Mouse (Mus musculus): ENCODE measurements at regions not wholly inside any gene's neighbourhood (a gene's known extent, or its start where the extent isn't known, plus 50 kb on each side); places are given as distances from the start of the nearest gene placed in this dataset.
A peak's percentile ranks its signal among the peaks of the same experiment; 100 is the strongest.
"Not testable (repeated sequence)": the region's sequence is repeated elsewhere in the genome, so short reads cannot be mapped to it uniquely, and the experiment has no call there.

DNA sequence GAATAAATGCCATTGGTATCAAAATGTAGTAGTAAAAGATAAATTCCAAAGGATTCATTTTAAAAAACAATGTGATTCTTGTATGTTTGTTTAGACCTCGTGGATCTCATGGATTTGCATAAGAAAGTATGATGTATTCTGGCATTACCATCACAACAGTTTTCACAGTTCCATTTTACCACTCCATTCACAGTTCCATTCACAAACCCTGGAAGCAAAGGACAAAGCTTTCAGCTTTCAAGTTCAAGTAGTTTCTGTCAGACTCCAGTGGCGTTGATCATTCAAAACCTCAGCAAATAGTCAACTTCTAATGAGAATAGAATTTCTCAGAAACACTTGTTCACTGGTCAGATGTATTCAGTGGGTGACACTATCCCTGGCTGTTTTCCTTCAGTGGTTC lies 1157.9 kb upstream of the Cntn5 start:
- DNase-seq = no peak

DNA sequence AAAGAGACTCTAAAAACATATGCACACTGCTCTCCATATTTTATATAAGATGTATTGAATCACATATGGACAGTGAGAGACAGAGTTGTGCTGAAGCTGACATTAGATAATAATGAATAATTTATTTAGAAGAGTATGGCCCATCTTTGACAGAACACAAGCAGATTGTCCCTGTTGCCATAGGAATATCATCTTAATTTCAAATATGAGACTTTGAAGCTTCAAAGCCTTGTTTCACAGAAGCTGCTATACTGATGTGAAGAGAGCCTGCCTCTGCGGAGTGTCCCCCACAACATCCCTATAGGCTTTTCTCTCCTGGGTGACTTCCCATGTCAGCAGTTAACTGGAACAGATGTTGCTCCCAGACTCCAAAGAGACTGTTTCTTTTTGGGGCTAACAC lies 1147.9 kb upstream of the Cntn5 start:
- no peak for DNase-seq

DNA sequence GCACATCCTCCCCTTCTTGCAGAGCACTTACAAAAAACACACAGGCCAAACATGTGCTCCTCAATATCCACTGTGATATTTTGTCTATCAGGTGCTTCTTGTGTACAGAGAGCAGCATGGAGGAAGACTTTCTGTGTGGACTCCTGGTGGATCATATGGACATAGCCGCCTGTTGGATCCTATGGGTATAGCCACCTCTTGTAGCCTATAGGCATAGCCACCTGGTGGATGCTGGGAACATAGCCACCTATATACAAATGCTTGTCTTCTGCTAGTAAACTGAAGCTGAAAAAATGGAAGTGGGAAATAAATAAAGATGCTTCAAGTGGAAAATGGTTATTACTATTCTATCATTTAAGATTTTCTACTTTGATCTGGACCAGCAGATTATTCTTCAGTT lies 1111.4 kb upstream of the Cntn5 start:
- no peak for DNase-seq

DNA sequence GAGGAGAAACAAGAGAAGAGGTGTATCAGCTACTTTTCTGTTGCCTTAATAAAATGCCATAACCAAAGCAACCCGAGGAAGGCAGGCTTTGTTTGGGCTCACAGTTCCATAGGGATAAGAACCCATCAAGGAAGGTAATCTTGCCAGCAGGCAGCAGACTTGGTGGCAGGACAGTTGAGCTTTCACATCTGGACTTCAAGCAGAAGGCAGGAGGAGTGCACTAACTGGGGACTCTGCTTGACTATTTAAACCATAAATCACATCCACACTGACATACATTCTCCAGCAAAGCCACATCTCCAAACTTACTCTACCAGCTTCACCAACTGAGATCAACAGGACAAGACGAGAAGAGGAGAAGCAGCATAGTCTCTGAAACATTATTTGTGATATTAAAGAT lies 1094.0 kb upstream of the Cntn5 start:
- DNase-seq = no peak

DNA sequence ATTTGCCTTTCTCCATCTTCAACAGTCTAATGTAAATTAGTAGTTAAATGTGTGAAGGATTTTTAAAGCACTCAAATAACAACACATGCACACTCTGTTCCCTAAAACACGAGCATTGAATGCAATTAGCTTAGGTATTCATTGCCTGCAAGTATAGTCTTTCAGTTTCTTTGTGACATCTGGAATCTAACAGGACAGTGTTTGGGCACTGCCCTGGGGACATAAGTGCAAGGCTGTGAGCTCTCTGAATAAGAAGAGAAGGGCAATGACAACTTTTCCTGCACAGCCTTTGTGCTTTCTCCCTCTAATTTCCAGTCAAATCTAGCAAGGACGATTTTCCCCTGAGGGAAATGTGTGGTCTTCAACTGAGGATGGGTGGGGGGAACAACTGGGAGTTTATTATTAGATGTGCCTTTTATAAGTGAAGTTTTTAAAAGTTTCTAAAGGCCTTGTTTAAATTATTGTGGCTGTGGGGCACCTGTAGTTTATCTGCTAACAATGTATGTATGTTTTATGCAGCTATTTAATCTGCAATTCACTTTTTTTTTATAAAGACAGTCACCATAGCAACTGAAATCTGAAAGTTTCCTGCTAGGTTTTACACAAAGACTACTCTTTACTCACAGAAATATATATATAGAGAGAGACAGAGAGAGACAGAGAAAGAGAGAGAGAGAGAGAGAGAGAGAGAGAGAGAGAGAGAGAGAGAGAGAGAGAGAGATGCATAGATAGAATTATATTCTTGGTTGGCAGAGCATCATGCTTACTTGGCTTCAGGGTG lies 1077.7 kb upstream of the Cntn5 start:
- DNase-seq = no peak

DNA sequence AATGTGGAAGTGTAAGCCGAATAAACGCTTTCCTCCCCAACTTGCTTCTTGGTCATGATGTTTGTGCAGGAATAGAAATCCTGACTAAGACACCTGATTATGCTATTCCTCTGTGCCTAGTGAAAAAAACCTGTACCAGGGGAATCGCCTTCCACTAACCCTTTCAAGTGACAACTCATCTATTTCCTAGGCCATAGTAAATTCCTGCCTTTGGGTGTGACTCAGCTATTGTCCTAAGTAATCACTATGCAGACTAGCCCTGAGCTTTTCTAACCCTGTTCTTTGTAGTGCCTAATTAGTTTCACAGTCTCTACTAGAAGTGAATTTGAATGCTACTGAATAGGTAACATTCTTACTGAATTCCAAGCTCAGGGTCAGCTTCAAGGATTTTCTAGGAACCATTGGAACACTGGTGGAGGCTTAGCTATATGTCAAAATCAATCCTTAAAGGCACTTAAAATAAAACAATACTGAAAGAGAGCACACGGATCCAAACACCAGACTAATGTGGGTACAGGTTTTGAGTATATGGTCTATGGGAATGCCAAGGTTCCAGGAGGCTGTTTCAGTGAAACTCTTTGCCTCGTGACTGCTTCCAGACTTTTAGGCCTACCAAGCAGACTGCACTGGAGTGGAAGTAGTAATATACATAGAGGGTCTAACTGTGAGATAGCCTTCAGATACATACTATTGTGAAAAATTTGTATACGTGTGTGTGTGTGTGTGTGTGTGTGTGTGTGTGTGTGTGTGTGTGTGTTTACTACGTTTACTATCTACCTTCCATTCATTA lies 1036.3 kb upstream of the Cntn5 start:
- DNase-seq = not testable (repeated sequence)

DNA sequence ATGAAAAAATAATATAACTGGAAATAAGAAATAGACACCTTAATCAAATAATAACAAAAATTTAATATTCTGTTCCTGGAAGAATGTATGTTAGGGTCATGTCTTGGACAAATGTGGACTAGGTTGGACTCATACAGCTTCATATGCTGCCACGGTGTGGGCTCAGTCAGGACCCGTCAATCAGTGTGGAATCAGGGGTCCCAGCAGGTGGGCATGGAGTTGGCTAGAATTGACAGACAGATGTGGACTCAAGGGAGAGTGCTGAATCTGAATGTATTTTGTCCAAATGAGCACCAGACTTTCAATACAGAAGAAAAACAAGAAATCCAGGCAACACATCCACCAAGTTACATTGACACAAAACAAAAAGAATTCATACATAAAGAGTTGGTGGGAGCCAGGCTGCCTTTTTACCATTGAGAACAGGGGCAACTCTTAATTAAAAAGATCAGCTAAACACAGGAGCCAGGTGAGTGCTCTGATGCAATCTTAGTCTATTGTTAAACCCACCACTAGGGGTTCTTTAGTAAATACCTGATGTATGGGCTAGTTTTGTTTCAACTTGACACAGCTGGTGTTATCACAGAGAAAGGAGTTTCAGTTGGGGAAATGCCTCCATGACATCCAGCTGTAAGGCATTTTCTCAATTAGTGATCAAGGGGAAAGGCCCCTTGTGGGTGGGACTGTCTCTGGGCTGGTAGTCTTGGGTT lies 1035.4 kb upstream of the Cntn5 start:
- DNase-seq = no peak

DNA sequence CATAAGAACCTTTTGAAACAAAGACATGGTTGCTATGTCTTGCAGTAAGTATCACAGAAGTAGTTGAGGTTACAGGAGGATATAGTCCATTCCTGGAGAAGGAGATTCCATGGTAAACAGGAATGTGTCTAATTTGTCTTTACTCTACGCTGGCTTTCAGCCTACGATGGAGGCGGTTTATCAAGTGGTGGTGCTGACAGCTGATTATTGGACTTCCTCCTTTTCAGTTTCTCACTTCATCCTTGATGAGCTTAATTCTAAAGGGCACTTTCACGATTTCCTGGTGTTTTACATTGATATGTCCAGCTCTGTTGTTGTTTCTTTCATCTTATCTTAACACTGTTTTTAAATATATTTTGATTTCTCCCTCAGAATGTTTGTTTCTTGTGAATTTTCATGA lies 1020.9 kb upstream of the Cntn5 start:
- no peak for DNase-seq

DNA sequence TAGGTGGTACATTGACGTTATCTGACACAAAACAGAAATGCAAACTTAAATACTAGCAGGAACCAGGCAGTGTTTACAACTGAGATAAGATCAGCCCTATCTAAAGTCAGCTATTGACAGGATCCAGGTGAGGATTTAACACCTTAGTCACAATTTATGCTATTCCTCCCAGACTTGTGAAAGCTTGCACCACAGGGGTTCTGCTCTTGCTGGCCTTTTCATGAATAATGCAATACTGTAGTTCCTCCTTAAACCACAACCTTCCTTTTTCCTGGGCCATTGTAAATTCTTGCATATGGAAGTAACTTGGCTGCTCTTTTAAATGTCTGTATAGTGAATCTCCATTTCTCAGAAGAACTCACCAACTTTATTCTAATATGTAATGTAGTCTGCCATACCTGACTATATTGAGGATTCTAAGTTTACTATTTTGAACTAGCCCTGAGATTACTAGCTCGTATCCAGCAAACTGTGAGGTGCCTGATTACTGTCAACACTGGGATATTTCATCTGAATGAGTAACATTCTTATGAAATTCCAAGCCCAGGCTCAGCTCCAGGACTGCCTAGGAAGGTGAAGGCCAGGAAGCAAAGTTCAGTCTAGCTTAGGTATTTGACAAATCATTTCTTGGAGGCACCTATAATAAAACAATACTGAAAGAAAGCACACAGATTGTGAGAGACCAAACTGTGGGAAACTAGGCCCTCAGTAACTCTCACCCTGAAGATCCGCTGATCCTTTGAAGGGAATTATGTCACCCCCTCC lies 1019.2 kb upstream of the Cntn5 start:
- peak; percentile 4 for DNase-seq

DNA sequence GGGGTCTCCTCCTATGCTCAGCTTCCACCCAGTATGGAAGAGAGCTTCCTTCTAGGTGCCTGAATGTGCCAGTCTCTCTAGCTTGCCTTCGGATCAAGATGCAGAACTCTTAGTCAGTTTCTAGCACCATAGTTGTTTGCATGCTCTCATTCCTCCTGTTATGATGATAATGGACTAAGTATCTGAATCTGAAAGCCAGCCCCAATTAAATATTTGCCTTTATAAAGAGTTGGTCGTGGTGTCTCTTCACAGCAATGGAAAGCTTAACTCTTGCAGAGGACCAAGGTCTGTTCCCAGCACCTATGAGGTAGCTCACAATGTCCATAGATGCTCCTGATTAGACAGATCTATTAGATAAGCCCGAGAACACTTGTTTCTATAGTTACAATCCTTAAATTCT lies 1015.7 kb upstream of the Cntn5 start:
- DNase-seq = no peak

DNA sequence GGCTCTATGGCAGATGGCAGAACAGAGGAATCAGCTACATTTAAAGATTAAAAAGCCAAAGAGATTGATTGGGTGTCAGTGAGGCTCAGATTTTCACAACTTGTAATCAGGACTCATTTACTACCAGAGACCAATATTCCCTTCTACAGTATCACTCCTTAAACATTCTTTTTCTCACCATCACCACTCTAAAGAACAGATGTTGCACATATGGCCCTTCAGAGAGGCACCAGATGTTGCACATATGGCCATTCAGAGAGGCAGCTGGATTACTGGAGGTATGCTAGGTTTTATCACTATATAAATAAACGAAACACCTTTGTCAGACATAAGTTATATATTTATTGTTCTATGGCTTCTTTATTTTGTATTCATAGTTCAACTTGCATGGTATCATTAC lies 993.7 kb upstream of the Cntn5 start:
- no peak for DNase-seq

DNA sequence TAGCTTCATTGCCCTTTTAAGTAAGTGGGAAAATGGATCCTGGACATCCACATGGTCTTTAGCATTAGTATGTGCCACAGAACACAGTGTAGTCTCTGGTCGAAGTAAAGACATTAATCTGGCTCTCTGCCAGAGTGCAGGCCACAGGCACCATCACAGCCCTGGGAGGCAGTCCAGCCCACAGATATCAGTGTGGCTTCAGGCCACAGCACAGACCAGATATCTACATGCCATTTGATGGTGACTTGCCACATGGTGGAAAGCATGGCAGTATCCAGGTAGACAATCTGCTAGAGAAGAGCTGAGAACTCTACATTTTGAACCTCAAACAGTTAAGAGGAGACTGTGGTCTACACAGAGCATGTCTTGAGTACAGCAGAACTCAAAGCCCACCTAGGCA lies 981.2 kb upstream of the Cntn5 start:
- DNase-seq = no peak

DNA sequence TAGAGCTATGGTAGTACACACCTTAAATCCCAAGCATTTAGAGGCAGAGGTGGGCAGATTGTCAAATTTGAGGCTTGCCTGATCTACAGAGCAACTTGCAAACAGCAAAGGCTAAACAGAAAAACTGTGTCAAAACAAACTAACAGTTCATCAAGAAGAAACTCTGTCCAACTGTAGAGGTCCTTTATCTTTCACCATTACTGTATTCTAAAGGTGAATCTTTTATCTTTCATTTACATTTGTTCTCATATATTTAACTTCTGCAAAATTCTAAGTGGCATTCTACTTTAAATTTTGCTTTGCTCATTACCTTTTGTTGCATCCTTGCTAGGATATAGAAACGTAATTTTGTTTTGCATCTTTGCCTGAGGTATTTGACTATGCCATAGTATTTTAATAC lies 967.5 kb upstream of the Cntn5 start:
- DNase-seq = no peak

DNA sequence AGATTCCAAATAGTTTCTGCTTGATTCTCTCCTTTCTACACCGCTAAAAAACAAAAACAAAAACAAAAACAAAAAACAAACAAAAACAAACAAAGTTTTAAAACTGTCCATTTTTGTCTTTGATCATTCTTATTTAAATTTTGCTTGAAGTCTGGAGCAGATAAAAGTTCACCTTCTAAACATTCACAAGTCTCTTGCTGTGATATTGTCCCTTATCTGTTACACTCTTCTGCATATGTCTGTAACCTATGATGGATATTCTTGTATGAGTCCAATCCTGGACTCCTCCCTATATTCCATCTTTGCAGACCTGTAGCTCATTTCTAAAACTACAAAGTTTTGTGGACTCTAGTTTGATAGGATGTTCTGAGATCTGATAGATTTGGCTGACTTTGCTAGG lies 966.9 kb upstream of the Cntn5 start:
- no peak for DNase-seq

DNA sequence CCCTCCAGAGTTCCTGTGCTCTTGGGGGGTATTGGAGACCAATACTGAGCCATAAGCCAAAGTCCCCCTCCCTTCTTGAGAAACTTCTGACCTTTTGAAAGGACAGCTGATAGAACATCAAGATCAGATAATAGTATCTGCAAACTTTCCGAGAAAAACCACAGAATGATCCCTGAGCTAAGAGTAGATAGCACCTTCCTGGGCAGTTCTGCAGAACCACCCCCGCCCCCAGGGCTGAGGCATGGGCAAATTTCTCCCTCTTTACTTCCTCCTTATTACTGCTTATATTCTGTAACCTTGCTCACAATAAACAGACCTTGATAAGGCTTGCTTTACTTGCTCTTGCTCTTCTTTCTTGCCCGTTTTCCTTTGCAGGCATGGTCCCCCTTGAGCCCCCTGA lies 944.1 kb upstream of the Cntn5 start:
- DNase-seq = not testable (repeated sequence)
